Mouse (Mus musculus) cerebellum, adult 2 months (tissue): ENCODE data around the gene Gng11. TPM values are rescaled to one million over a fixed set of nuclear protein-coding genes. Genes with fewer than 3 reads are reported as not detected.

Experiments used
- DNase-seq, 2 experiments: peaks; one replicate each; pipeline ENCODE4 v3.0.0; 2021
- H3K27ac ChIP-seq: fragments of 200-500 bp; 2 replicates; pipeline ENCODE4 v1.5.1; 2012; ENCODE audit warnings: low read length, control low read depth, inconsistent platforms; ENCODE audit not compliant: insufficient read depth
- H3K27me3 ChIP-seq: fragments of 200-500 bp; 2 replicates; pipeline ENCODE4 v1.6.1; 2012; ENCODE audit warnings: inconsistent platforms, mild to moderate bottlenecking, low read length, moderate library complexity; ENCODE audit not compliant: control insufficient read depth, insufficient read depth
- H3K4me1 ChIP-seq: fragments of 200-500 bp; 2 replicates; pipeline ENCODE4 v1.6.1; 2011; ENCODE audit warnings: low read length; ENCODE audit not compliant: control insufficient read depth, insufficient read depth
- H3K4me3 ChIP-seq: fragments of 200-500 bp; replicated peaks from 2 replicates; pipeline ENCODE3; 2011; ENCODE audit warnings: mild to moderate bottlenecking, low read depth, low read length, control low read depth; ENCODE audit not compliant: insufficient read depth
- CTCF ChIP-seq: fragments of 200-500 bp; IDR thresholded peaks from 2 replicates; pipeline ENCODE4 v1.5.1; 2011; ENCODE audit warnings: low read depth, mild to moderate bottlenecking, control low read depth, low read length, moderate library complexity, borderline replicate concordance; ENCODE audit not compliant: insufficient read depth
- POLR2A ChIP-seq: fragments of 200-500 bp; IDR thresholded peaks from 2 replicates; pipeline ENCODE4 v1.6.1; 2011; ENCODE audit warnings: low read length, control low read depth, borderline replicate concordance; ENCODE audit not compliant: insufficient read depth
- WGBS: fragments of 180-500 bp; shearing (Covaris S2); methylation state at CpG from one replicate; pipeline ENCODE4 v1.1.7; 2018; 5-methylcytosine and 5-hydroxymethylcytosine counted together
- polyA plus RNA-seq: library from polyadenylated mRNA; depleted of rRNA; stranded (reverse); fragments of >200 nt; gene quantifications from 2 replicates; pipeline ENCODE4 v1.2.3, GENCODE M21; 2012; rRNA removed

The Gng11 gene
- polyA plus RNA-seq: 39.3 and 53.2 TPM in 2 replicates

- peak; percentile 34 to 46 for DNase-seq
- TF ChIP-seq CTCF (no peak), POLR2A (no peak)
- Histone ChIP-seq H3K27me3 (no peaks in the 10 kb centered on the region), H3K4me3 (peak within 1 kb of the TSS; percentile 33), H3K4me1 (no peaks in the 10 kb centered on the region), H3K27ac (peak within 1 kb of the TSS; percentile 3; the same call in 1 of the 2 replicates)
- 2% methylated on average over 19 of the region's 19 CpGs for WGBS
Observed at GRCm38 (mm10) chr6:4003890-4004306, at the start of gene Gng11. Gene Gng11, plus strand, starts transcription at chr6:4003904.

- Histone ChIP-seq H3K4me1 (no peaks in the 10 kb centered on the region), H3K27me3 (no peaks in the 10 kb centered on the region), H3K4me3 (no peak overlapping the region), H3K27ac (no peak overlapping the region)
- TF ChIP-seq CTCF (no peak), POLR2A (no peak)
- WGBS: 47% methylated on average over 4 of the region's 4 CpGs
- no peak for DNase-seq
Observed at GRCm38 (mm10) chr6:3954969-3955368, 48.7 kb upstream of the Gng11 start.

GRCm38 (mm10) chr6:3967676-3968626, 35.8 kb upstream of the Gng11 start:
- H3K4me3 ChIP-seq: no peak overlapping the region
- peak in 1 of 2 experiments; percentile 1 for DNase-seq
- H3K4me1 ChIP-seq: no peaks in the 10 kb centered on the region
- no peak for TF ChIP-seq POLR2A
- no peak for TF ChIP-seq CTCF
- H3K27ac ChIP-seq: no peak overlapping the region
- no peaks in the 10 kb centered on the region for H3K27me3 ChIP-seq
- WGBS: 21% methylated on average over 31 of the region's 31 CpGs

GRCm38 (mm10) chr6:3973679-3974078, 30.0 kb upstream of the Gng11 start:
- WGBS: 58% methylated on average over 1 of the region's 1 CpGs
- H3K27ac ChIP-seq: no peak overlapping the region
- H3K4me1 ChIP-seq: no peaks in the 10 kb centered on the region
- H3K27me3 ChIP-seq: no peaks in the 10 kb centered on the region
- TF ChIP-seq CTCF (no peak), POLR2A (no peak)
- DNase-seq: no peak
- H3K4me3 ChIP-seq: no peak overlapping the region

- WGBS: 85% methylated on average over 5 of the region's 5 CpGs
- H3K4me1 ChIP-seq: no peaks in the 10 kb centered on the region
- H3K27ac ChIP-seq: no peak overlapping the region
- DNase-seq: no peak
- no peak overlapping the region for H3K4me3 ChIP-seq
- TF ChIP-seq POLR2A: no peak
- no peak for TF ChIP-seq CTCF
- no peaks in the 10 kb centered on the region for H3K27me3 ChIP-seq
Observed at GRCm38 (mm10) chr6:3982661-3983284, 20.9 kb upstream of the Gng11 start.

GRCm38 (mm10) chr6:3988750-3989149, 15.0 kb upstream of the Gng11 start, which contains the start of gene Tfpi2:
Gene Tfpi2, minus strand, starts transcription at chr6:3988919.
- 86% methylated on average over 3 of the region's 3 CpGs for whole genome bisulfite sequencing
- Histone ChIP-seq H3K27ac (no peak within 1 kb of the TSS), H3K4me3 (no peak within 1 kb of the TSS), H3K4me1 (no peaks in the 10 kb centered on the region), H3K27me3 (no peaks in the 10 kb centered on the region)
- TF ChIP-seq CTCF (no peak), POLR2A (no peak)
- DNase-seq: no peak

GRCm38 (mm10) chr6:3993492-3993891, 10.2 kb upstream of the Gng11 start, which contains the start of gene Gngt1:
Gene Gngt1, plus strand, starts transcription at chr6:3993792.
- 90% methylated on average over 6 of the region's 6 CpGs for WGBS
- no peak within 1 kb of the TSS for H3K4me3 ChIP-seq
- no peak within 1 kb of the TSS for H3K27ac ChIP-seq
- no peaks in the 10 kb centered on the region for H3K27me3 ChIP-seq
- H3K4me1 ChIP-seq: no peaks in the 10 kb centered on the region
- TF ChIP-seq POLR2A (no peak), CTCF (no peak)
- DNase-seq: no peak
